In the genomic region with DNA sequence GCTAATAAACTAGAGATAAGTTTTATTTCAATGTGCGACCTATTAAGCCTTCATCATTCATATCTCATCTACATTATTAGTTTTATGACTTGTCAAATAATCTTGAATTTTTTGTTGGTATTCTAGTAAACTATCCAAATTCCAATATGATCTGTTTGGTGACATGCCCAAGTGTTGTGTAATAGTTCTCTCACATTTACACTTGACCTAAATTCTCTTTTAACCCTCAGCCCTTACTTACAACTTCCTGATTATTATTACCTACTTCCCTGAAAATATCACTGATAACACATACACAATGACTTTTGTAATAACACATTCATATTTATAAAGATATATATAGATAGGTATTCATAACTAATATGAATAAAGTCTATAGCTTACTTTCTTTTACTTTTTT, we compare ENCODE assay signal across 24 mouse cellular contexts.
"Had no signal": no experiment of that assay in that cellular context is flagged by ENCODE, and none has a peak within 500 bp of the region (broad histone marks: within the 10 kb centered on the region; RNA-seq: fewer than 3 reads in every experiment).

No protein-coding gene starts in this region.

- H3K4me1 ChIP-seq: heart, embryonic 10.5 days; heart, embryonic 12.5 days; hindbrain, embryonic 10.5 days; hindbrain, embryonic 12.5 days; intestine, embryonic 15.5 days; limb, embryonic 13.5 days; limb, embryonic 15.5 days had no signal

- H3K36me3 ChIP-seq: heart, embryonic 10.5 days; hindbrain, embryonic 10.5 days; hindbrain, embryonic 12.5 days; intestine, embryonic 15.5 days; limb, embryonic 13.5 days; limb, embryonic 15.5 days had no signal

- H3K4me3 ChIP-seq: heart, embryonic 10.5 days; heart, embryonic 12.5 days; hindbrain, embryonic 10.5 days; hindbrain, embryonic 12.5 days; intestine, embryonic 15.5 days; layer of hippocampus, adult 2 months; left cerebral cortex, adult 2 months; limb, embryonic 13.5 days; limb, embryonic 15.5 days had no signal

- H3K27ac ChIP-seq: heart, embryonic 10.5 days; hindbrain, embryonic 10.5 days; hindbrain, embryonic 12.5 days; hindbrain, embryonic 14.5 days; intestine, embryonic 15.5 days; layer of hippocampus, adult 2 months; left cerebral cortex, adult 2 months; limb, embryonic 13.5 days; limb, embryonic 15.5 days; liver, embryonic 14.5 days had no signal

- DNase-seq: gastrocnemius, postnatal 10 days; gastrocnemius, postnatal 25 days; heart, adult 18-20 months; heart, postnatal 10 days; heart, postnatal 4 days; kidney, adult 18-20 months; kidney, postnatal 10 days; kidney, postnatal 36 days; left cerebral cortex, postnatal 4 days had no signal

- H3K9me3 ChIP-seq: heart, embryonic 10.5 days; heart, embryonic 12.5 days; hindbrain, embryonic 10.5 days; hindbrain, embryonic 12.5 days; intestine, embryonic 15.5 days; limb, embryonic 13.5 days; limb, embryonic 15.5 days had no signal

- H3K9ac ChIP-seq: heart, embryonic 12.5 days; hindbrain, embryonic 12.5 days; hindbrain, embryonic 14.5 days; intestine, embryonic 15.5 days; limb, embryonic 13.5 days; limb, embryonic 15.5 days; liver, embryonic 14.5 days had no signal

- ATAC-seq: hindbrain, embryonic 16.5 days; inflammation-experienced regulatory T-cells, adult 6 months; intestine, embryonic 15.5 days; intestine, postnatal 0 days had no signal

- H3K4me2 ChIP-seq: heart, embryonic 12.5 days; hindbrain, embryonic 12.5 days; hindbrain, embryonic 14.5 days; intestine, embryonic 15.5 days; limb, embryonic 13.5 days; limb, embryonic 15.5 days; liver, embryonic 11.5 days had no signal

- H3K27me3 ChIP-seq: heart, embryonic 12.5 days; intestine, embryonic 15.5 days; limb, embryonic 15.5 days had no signal
